Mouse (Mus musculus): ENCODE data around the gene Gpbar1.

- TF ChIP-seq CTCF (IDR thresholded peaks at IDR 0.05; ENCODE audit: extremely low read depth, insufficient read depth, low read length) (no peak), POLR2A (IDR thresholded peaks at IDR 0.05; ENCODE audit: extremely low read depth, insufficient read depth, low read length) (no peak)
Observed at GRCm38 (mm10) chr1:74280591-74281325, 2.4 kb downstream of the Gpbar1 start.
